Mouse (Mus musculus) heart, adult 2 months (tissue): ENCODE results near the gene Wipi2. TPM values are rescaled to one million over a fixed set of nuclear protein-coding genes. Genes with fewer than 3 reads are reported as not detected.

ENCODE experiments used
- DNase-seq, 2 experiments: peaks; one replicate each; pipeline ENCODE4 v3.0.0; 2021
- H3K27ac ChIP-seq: fragments of 200-600 bp; 2 replicates; pipeline ENCODE4 v1.8.1; 2022
- H3K27me3 ChIP-seq: fragments of 200-500 bp; 2 replicates; pipeline ENCODE4 v1.6.1; 2012; ENCODE audit warnings: mild to moderate bottlenecking, low read length, inconsistent platforms, mixed read lengths; ENCODE audit not compliant: control insufficient read depth, insufficient read depth
- H3K36me3 ChIP-seq: fragments of 200-500 bp; 2 replicates; pipeline ENCODE4 v1.6.1; 2012; ENCODE audit warnings: low read length, inconsistent platforms; ENCODE audit not compliant: control insufficient read depth, insufficient read depth
- H3K4me1 ChIP-seq: fragments of 200-500 bp; 2 replicates; pipeline ENCODE4 v1.6.1; 2011; ENCODE audit warnings: low read length; ENCODE audit not compliant: control insufficient read depth, insufficient read depth
- H3K4me3 ChIP-seq: fragments of 200-600 bp; 2 replicates; pipeline ENCODE4 v1.8.1; 2022
- H3K79me2 ChIP-seq: fragments of 200-500 bp; replicated peaks from 2 replicates; pipeline ENCODE4 v1.6.1; 2012; ENCODE audit warnings: mild to moderate bottlenecking, inconsistent platforms, low read length, moderate library complexity, mixed read lengths; ENCODE audit not compliant: control insufficient read depth, insufficient read depth
- H3K9ac ChIP-seq: fragments of 200-500 bp; 2 replicates; pipeline ENCODE4 v1.6.1; 2012; ENCODE audit warnings: low read depth, mild to moderate bottlenecking, control low read depth, inconsistent platforms, low read length, mixed read lengths
- CTCF ChIP-seq: fragments of 200-600 bp; IDR thresholded peaks from 2 replicates; pipeline ENCODE4 v1.8.1; 2022; ENCODE audit warnings: antibody characterized with exemption, mild to moderate bottlenecking, moderate library complexity
- EP300 ChIP-seq: fragments of 200-500 bp; IDR thresholded peaks from 2 replicates; pipeline ENCODE4 v1.6.1; 2011; ENCODE audit warnings: low read depth, low read length, control low read depth; ENCODE audit not compliant: insufficient read depth
- POLR2A ChIP-seq: fragments of 200-500 bp; IDR thresholded peaks from 2 replicates; pipeline ENCODE4 v1.6.1; 2011; ENCODE audit warnings: mild to moderate bottlenecking, low read depth, low read length, control low read depth; ENCODE audit not compliant: insufficient read depth
- WGBS: fragments of 180-500 bp; shearing (Covaris S2); methylation state at CpG from one replicate; pipeline ENCODE4 v1.1.7; 2018; 5-methylcytosine and 5-hydroxymethylcytosine counted together
- intact Hi-C: fragments of 180-260 bp; cut with DNase I; formaldehyde crosslinking; loops from one replicate; pipeline ENCODE4 v1.15.1; 2025
- polyA plus RNA-seq: library from polyadenylated mRNA; depleted of rRNA; stranded (reverse); fragments of >200 nt; gene quantifications from 2 replicates; pipeline ENCODE4 v1.2.3, GENCODE M21; 2012
- total RNA-seq, 2 experiments: library from RNA; stranded (reverse); gene quantifications; 2 replicates each; pipeline ENCODE4 v1.2.3; 2021

Wipi2 gene
- total and polyA plus RNA-seq, 3 experiments: 24.1 to 43.0 (median 33.2) TPM

GRCm38 (mm10) chr5:142640088-142640487, 12.6 kb downstream of the Wipi2 start:
- H3K27me3 ChIP-seq: no peaks in the 10 kb centered on the region
- no peak overlapping the region for H3K4me3 ChIP-seq
- intact Hi-C loops: no loop called here
- no peak for TF ChIP-seq CTCF
- no peak for TF ChIP-seq EP300
- TF ChIP-seq POLR2A: no peak
- H3K79me2 ChIP-seq: peaks cover 4% of the 10 kb centered on the region
- H3K27ac ChIP-seq: no peak overlapping the region
- H3K36me3 ChIP-seq: no peaks in the 10 kb centered on the region
- no peaks in the 10 kb centered on the region for H3K4me1 ChIP-seq
- no peak for DNase-seq
- WGBS: 89% methylated on average over 5 of the region's 5 CpGs
- no peak overlapping the region for H3K9ac ChIP-seq

- no peak overlapping the region for H3K4me3 ChIP-seq
- DNase-seq: no peak
- TF ChIP-seq POLR2A: no peak
- TF ChIP-seq CTCF: no peak
- no peak for TF ChIP-seq EP300
- no peak overlapping the region for H3K9ac ChIP-seq
- WGBS: 81% methylated on average over 6 of the region's 6 CpGs
- no peak overlapping the region for H3K27ac ChIP-seq
- no peaks in the 10 kb centered on the region for H3K27me3 ChIP-seq
- H3K4me1 ChIP-seq: no peaks in the 10 kb centered on the region
- H3K79me2 ChIP-seq: peaks cover 4% of the 10 kb centered on the region
- intact Hi-C loops: no loop called here
- no peaks in the 10 kb centered on the region for H3K36me3 ChIP-seq
Measured at GRCm38 (mm10) chr5:142641331-142642051, 14.0 kb downstream of the Wipi2 start.

- Histone ChIP-seq H3K79me2 (peaks cover 10% of the 10 kb centered on the region), H3K27me3 (no peaks in the 10 kb centered on the region), H3K4me3 (no peak overlapping the region), H3K27ac (no peak overlapping the region), H3K36me3 (no peaks in the 10 kb centered on the region), H3K9ac (no peak overlapping the region), H3K4me1 (no peaks in the 10 kb centered on the region)
- intact Hi-C loops: no loop called here
- no peak for DNase-seq
- 90% methylated on average over 7 of the region's 7 CpGs for WGBS
- no peak for TF ChIP-seq POLR2A
- no peak for TF ChIP-seq EP300
- no peak for TF ChIP-seq CTCF
Measured at GRCm38 (mm10) chr5:142648162-142648561, 20.7 kb downstream of the Wipi2 start.

DNA sequence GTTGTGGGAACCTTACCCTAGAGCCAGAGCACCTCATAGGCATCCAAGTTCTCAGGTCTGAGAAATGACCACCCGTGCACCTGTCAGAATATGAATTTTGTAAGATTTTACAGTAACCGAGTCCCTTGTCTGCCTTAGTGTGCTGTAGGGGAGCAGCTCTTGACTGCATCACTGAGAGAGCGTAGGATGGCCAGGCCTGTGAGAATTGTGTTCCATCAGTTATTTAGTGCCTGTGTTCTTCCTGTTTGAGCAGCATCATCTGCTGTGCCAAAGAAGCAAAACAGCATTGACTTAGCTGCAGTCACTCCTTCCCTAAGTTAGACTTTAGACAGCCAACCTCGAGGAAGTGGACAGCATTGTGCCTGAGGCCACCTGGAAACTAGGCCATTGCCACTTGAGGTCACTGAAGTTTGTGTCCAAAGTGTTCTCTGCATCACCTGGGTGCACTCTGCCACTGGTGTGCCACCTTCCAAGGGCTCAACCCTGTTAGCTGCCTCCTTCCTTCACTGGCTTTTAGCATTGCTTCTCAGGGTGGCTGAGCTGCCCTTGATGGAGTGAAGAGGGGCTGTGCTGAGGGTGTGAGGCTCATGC, 22.1 kb downstream of the Wipi2 start:
- WGBS: 83% methylated on average over 4 of the region's 4 CpGs
- no peak for DNase-seq
- Histone ChIP-seq H3K4me1 (no peaks in the 10 kb centered on the region), H3K27me3 (no peaks in the 10 kb centered on the region), H3K27ac (no peak overlapping the region), H3K9ac (no peak overlapping the region), H3K36me3 (no peaks in the 10 kb centered on the region), H3K79me2 (peaks cover 8% of the 10 kb centered on the region), H3K4me3 (no peak overlapping the region)
- no peak for TF ChIP-seq CTCF
- TF ChIP-seq POLR2A: no peak
- TF ChIP-seq EP300: no peak
- intact Hi-C loops: no loop called here

- H3K27me3 ChIP-seq: no peaks in the 10 kb centered on the region
- H3K4me3 ChIP-seq: no peak overlapping the region
- intact Hi-C loops: no loop called here
- no peaks in the 10 kb centered on the region for H3K36me3 ChIP-seq
- TF ChIP-seq POLR2A (no peak), CTCF (no peak), EP300 (no peak)
- H3K79me2 ChIP-seq: peaks cover 8% of the 10 kb centered on the region
- H3K27ac ChIP-seq: no peak overlapping the region
- no peak overlapping the region for H3K9ac ChIP-seq
- DNase-seq: no peak
- no peaks in the 10 kb centered on the region for H3K4me1 ChIP-seq
- 63% methylated on average over 3 of the region's 3 CpGs for WGBS
Measured at GRCm38 (mm10) chr5:142650390-142650789, 22.9 kb downstream of the Wipi2 start.

DNA sequence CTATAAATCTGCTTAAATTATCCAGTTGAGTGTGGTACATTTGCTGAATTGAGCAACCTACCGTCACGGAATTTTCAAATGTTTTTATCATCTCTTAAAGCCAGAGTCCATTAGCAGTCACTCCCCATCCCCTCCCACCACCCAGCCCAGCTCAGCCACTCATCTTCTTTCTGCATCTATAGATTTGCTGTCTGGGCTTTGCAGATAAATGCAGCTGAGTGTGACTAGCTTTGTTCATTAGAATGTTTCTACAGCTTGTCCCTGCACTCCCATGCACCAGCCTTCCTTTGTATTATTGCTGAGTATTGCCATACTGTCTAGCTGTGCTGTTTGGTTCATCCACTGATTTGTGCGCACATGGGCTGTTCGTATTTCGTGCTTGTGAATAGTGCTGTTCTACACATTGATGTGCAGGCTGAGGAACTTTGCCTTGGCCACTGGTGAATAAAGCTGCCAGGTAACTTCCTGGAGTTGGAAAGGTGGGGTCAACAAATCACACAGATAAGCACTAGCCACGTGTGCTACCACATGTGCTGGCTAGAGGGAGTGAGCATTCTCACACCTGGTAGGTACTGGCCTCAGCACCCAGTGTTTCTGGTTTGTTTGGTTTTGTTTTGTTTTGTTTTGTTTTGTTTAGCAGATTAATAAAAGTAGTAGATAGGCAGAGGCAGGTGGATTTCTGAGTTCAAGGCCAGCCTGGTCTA, 23.4 kb downstream of the Wipi2 start:
- Histone ChIP-seq H3K9ac (no peak overlapping the region), H3K27ac (no peak overlapping the region), H3K36me3 (no peaks in the 10 kb centered on the region), H3K4me3 (no peak overlapping the region), H3K4me1 (no peaks in the 10 kb centered on the region), H3K79me2 (peaks cover 8% of the 10 kb centered on the region), H3K27me3 (no peaks in the 10 kb centered on the region)
- WGBS: 85% methylated on average over 6 of the region's 6 CpGs
- no peak for DNase-seq
- intact Hi-C loops: no loop called here
- TF ChIP-seq POLR2A (no peak), CTCF (no peak), EP300 (no peak)
